Mouse (Mus musculus) forebrain, embryonic 11.5 days (tissue): ENCODE data around the gene Cdkn2aipnl. TPM values are rescaled to one million over a fixed set of nuclear protein-coding genes. Genes with fewer than 3 reads are reported as not detected.

Experiments
- ATAC-seq: fragments of 200-750 bp; cut with Nextera tagmentation; replicated peaks from 2 replicates; pipeline ENCODE4 v1.8.0; 2017; ENCODE audit warnings: moderate TSS enrichment; ENCODE audit not compliant: low FRiP score
- DNase-seq: peaks from one replicate; pipeline ENCODE4 v3.0.0-alpha.2; 2017; ENCODE audit warnings: low spot score
- H3K27ac ChIP-seq: fragments of 300-500 bp; sonication (generic); 2 replicates; pipeline ENCODE4 v1.5.1; 2014; ENCODE audit warnings: low read depth, low read length
- H3K27me3 ChIP-seq: fragments of 300-500 bp; sonication (generic); 2 replicates; pipeline ENCODE4 v1.6.1; 2014; ENCODE audit warnings: mild to moderate bottlenecking, low read length, mixed read lengths; ENCODE audit not compliant: control insufficient read depth, insufficient read depth
- H3K36me3 ChIP-seq: fragments of 300-500 bp; sonication (generic); 2 replicates; pipeline ENCODE4 v1.6.1; 2014; ENCODE audit warnings: mild to moderate bottlenecking, low read length, moderate library complexity, mixed read lengths; ENCODE audit not compliant: control insufficient read depth, insufficient read depth
- H3K4me1 ChIP-seq: fragments of 300-500 bp; sonication (generic); replicated peaks from 2 replicates; pipeline ENCODE4 v1.6.1; 2014; ENCODE audit warnings: low read length, mixed read lengths; ENCODE audit not compliant: control insufficient read depth, insufficient read depth
- H3K4me2 ChIP-seq: fragments of 300-500 bp; sonication (generic); 2 replicates; pipeline ENCODE4 v1.6.1; 2014; ENCODE audit warnings: low read depth, mild to moderate bottlenecking, low read length, moderate library complexity, mixed read lengths; ENCODE audit not compliant: severe bottlenecking
- H3K4me3 ChIP-seq: fragments of 300-500 bp; sonication (generic); 2 replicates; pipeline ENCODE4 v1.5.1; 2014; ENCODE audit warnings: low read depth, low read length
- H3K9ac ChIP-seq: fragments of 300-500 bp; sonication (generic); 2 replicates; pipeline ENCODE4 v1.6.1; 2014; ENCODE audit warnings: low read length
- H3K9me3 ChIP-seq: fragments of 300-500 bp; sonication (generic); 2 replicates; pipeline ENCODE4 v1.6.1; 2016; ENCODE audit warnings: low read length, mixed read lengths; ENCODE audit not compliant: control insufficient read depth
- WGBS: fragments of 180-500 bp; shearing (Covaris S2); extraction: QIAGEN DNeasy Blood & Tissue Kit; methylation state at CpG from one replicate; pipeline ENCODE4 v1.1.7; 2014; 5-methylcytosine and 5-hydroxymethylcytosine counted together
- polyA plus RNA-seq: library from polyadenylated mRNA; unstranded; fragments of >200 nt; fragmentation: Nextera tagmentation; extraction: Ambion mirVana; gene quantifications from 2 replicates; pipeline ENCODE4 v1.2.1, GENCODE M21; 2014

The Cdkn2aipnl gene
- polyA plus RNA-seq, 1 experiment from 2014 or later = 130 TPM

DNA sequence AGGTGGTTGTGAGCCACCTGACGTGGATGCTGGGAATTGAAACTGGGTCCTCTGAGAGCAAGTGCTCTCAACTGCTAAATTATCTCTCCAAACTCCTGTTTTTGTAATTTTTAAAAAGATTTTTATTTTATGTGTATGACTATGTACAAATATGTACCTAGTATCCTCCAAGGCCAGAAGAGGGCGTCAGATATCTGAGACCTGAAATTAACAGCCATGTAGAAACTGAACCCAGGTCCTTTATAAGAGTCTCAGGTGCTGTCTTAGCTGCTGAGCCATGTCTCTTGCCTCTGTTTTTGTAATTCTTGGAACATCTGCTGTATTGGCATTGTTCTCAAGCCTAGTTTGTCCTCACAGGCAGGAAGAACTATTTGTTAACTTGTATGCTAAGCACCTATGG, 2.0 kb downstream of the Cdkn2aipnl start:
- Histone ChIP-seq H3K9ac (no peak overlapping the region), H3K27ac (no peak overlapping the region), H3K36me3 (peaks cover 14% of the 10 kb centered on the region), H3K4me3 (no peak overlapping the region), H3K4me1 (0 out of 2 replicates have a peak, but pooled peaks cover 4% of the 10 kb centered on the region), H3K9me3 (no peaks in the 10 kb centered on the region), H3K4me2 (no peak overlapping the region), H3K27me3 (no peaks in the 10 kb centered on the region)
- 84% methylated on average over 2 of the region's 2 CpGs for WGBS
- DNase-seq (no peak), ATAC-seq (no peak)

GRCm38 (mm10) chr11:51971644-51972043, 4.2 kb downstream of the Cdkn2aipnl start:
- Histone ChIP-seq H3K9ac (no peak overlapping the region), H3K27me3 (no peaks in the 10 kb centered on the region), H3K27ac (no peak overlapping the region), H3K36me3 (peaks cover 14% of the 10 kb centered on the region), H3K4me2 (no peak overlapping the region), H3K4me1 (0 out of 2 replicates have a peak, but pooled peaks cover 4% of the 10 kb centered on the region), H3K9me3 (no peaks in the 10 kb centered on the region), H3K4me3 (no peak overlapping the region)
- WGBS = 94% methylated on average over 6 of the region's 6 CpGs
- DNase-seq = no peak
- ATAC-seq = no peak

DNA sequence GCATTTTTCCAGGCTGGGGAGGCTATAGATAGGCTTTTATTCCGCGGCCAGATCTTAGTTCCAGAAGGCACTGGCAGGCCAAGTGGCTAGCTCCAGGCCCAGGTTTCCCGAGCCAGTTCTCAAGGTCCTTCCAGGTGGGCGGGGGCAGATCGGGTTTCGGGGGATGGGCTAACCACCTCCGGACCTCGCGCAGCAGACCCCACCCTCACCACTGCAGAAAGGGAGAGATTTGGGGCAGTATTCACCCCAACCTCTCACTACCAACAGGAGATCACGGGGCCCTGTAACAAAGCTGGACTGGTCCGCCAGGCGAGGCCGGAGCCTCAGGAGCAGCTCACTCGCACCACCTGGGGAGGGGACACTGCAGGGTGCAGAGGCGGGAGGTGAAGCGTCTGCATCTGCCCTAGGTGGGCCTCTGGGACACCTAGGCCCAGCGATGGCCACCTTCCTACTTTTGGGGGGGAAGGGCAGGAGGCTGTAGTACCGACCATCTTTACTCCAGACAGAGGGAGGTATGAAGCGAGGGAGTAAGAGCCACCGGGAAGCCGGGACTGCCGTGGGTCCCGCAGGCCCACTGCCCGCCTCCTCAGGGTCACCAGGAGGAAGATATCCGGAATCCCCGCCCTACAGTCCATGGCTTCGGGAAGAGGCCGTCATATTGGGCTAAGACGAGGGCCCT, 32.3 kb downstream of the Cdkn2aipnl start:
- Histone ChIP-seq H3K4me2 (peak overlapping the region; percentile 89), H3K27ac (peak overlapping the region; percentile 92), H3K9ac (peak overlapping the region; percentile 96), H3K27me3 (no peaks in the 10 kb centered on the region), H3K4me3 (peak overlapping the region; percentile 90), H3K9me3 (no peaks in the 10 kb centered on the region), H3K4me1 (peaks cover 8% of the 10 kb centered on the region; the same call in 1 of the 2 replicates), H3K36me3 (peaks cover 3% of the 10 kb centered on the region; the same call in 1 of the 2 replicates)
- DNase-seq = peak; percentile 78
- WGBS = under 1% methylated on average over 29 of the region's 29 CpGs
- ATAC-seq = peak; percentile 14; the same call in 1 of the 2 replicates

DNA sequence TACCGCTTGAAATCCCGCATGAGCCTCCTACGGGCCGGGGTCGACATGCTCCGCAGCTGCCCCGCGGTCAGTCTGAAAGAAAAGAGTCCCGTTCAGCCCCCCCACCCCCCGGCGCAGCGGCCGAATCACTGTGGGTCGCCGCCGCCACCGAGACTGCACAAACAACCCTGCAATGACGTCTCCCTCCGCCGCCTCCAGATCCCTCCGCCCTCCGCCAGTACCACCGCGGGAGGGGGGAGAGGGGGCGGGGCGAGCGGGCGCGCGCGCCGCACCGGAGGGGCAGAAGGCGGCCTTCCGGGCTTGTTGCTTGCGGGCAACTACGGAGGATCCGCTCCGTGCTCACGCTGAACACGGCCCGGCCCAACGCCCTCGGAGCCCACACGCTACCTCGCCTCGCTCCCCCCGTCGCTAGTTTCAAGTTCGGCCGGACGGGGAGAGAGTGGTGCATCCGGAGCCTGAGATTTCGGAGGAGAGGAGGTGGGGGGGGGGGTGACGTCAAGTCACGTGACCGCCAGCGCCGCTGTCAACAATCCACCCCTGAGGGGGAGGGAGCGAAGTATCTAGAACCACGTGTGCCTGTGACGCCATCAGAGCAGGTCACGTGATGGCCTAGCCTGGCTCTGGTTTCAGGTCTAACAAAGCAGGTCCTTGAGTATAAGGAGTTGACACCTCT, 33.0 kb downstream of the Cdkn2aipnl start, which contains the start of gene Ube2b:
TSS of gene Ube2b (minus strand) at position 473 of the 673 bp plus-strand sequence.
- H3K9me3 ChIP-seq = no peaks in the 10 kb centered on the region
- peak; percentile 98 for DNase-seq
- H3K4me2 ChIP-seq = peak within 1 kb of the TSS; percentile 89
- WGBS = under 1% methylated on average over 52 of the region's 63 CpGs
- H3K27me3 ChIP-seq = no peaks in the 10 kb centered on the region
- peak within 1 kb of the TSS; percentile 96 for H3K9ac ChIP-seq
- H3K4me3 ChIP-seq = peak within 1 kb of the TSS; percentile 90
- ATAC-seq = peak; percentile 78
- H3K27ac ChIP-seq = peak within 1 kb of the TSS; percentile 92
- no peaks in the 10 kb centered on the region; the same call in 1 of the 2 replicates for H3K36me3 ChIP-seq
- peaks cover 8% of the 10 kb centered on the region; the same call in 1 of the 2 replicates for H3K4me1 ChIP-seq

DNA sequence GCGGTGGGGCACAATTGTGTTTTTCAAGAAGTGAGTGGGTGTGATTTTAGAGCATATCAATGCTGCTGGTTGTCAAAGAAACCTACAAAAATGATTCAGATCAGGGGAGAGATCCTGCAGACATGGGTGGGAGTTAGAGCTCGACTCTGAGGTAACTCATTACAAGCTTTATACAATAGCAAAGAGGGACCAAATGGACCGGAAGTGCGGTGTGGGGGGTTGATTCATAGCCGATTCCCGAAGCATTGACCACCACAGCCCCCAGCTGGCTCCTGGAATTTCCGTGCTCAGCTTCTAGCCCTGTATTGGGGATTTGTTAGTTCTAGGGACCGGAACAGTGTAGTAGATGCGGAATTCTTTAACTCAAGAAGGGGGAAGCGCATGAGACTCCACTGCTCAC, 33.9 kb downstream of the Cdkn2aipnl start:
- Histone ChIP-seq H3K27ac (no peak overlapping the region), H3K36me3 (no peaks in the 10 kb centered on the region; the same call in 1 of the 2 replicates), H3K4me3 (no peak overlapping the region), H3K27me3 (no peaks in the 10 kb centered on the region), H3K9me3 (no peaks in the 10 kb centered on the region), H3K4me2 (peak overlapping the region; percentile 41; the same call in 1 of the 2 replicates), H3K9ac (0 out of 2 replicates have a peak overlapping the region, but pooled peaks have one; percentile 35), H3K4me1 (peaks cover 10% of the 10 kb centered on the region; the same call in 1 of the 2 replicates)
- DNase-seq = no peak
- no peak for ATAC-seq
- WGBS = 60% methylated on average over 10 of the region's 10 CpGs

DNA sequence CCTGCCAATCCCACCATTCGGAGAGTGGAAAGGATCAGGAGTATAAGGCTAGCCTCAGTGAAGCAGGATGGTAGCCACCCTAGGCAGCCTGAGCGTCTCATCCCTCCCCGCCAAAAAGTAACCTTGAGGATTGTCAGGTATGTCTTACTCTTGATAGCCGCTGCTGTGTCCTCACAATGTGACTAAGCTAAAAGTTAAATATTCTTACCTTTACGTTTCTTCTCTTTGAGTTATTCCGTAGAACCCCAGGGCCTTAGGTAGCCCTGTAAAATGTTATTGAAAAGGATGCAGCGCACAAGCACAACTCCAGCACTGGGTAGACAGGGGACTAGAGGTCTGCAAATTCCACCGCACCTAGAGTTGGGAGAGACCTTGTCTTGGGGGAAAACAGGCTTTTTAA, 34.4 kb downstream of the Cdkn2aipnl start:
- no peak for ATAC-seq
- peaks cover 10% of the 10 kb centered on the region; the same call in 1 of the 2 replicates for H3K4me1 ChIP-seq
- no peaks in the 10 kb centered on the region for H3K9me3 ChIP-seq
- H3K36me3 ChIP-seq = no peaks in the 10 kb centered on the region; the same call in 1 of the 2 replicates
- WGBS = 91% methylated on average over 8 of the region's 8 CpGs
- no peak overlapping the region for H3K4me2 ChIP-seq
- H3K27ac ChIP-seq = no peak overlapping the region
- no peaks in the 10 kb centered on the region for H3K27me3 ChIP-seq
- DNase-seq = no peak
- no peak overlapping the region for H3K4me3 ChIP-seq
- no peak overlapping the region for H3K9ac ChIP-seq

DNA sequence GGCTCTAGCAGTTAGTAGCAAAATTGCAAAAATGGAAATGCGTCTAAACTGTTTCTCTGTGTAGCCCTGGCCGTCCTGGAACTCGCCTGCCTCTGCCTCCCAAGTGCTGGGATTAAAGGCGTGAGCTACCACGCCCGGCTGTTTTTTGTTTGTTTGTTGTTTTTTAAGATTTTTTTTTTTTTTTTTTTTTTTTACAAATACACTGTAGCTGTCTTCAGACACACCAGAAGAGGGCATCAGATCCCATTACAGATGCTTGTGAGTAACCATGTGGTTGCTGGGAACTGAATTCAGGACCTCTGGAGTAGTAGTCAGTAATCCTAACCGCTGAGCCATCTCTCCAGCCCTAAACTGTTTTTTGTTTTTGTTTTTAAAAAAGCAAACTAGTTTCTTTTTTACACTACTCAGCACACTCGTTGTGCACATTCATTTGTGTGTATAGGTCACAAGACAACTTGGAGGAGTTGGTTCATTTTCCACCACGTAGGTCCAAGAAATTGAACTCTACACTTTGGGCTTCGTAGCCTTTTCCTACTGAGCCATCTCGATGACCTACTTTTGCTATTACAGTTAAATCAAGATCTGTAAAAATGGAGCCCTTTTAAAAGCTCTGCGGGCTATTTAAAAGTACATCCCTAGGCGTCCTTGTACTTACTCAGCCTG, 35.5 kb downstream of the Cdkn2aipnl start:
- H3K27ac ChIP-seq = peak overlapping the region; percentile 73; the same call in 1 of the 2 replicates
- H3K4me3 ChIP-seq = peak overlapping the region; percentile 74
- DNase-seq (no peak), ATAC-seq (no peak)
- H3K36me3 ChIP-seq = no peaks in the 10 kb centered on the region
- H3K27me3 ChIP-seq = no peaks in the 10 kb centered on the region
- no peaks in the 10 kb centered on the region for H3K9me3 ChIP-seq
- H3K4me2 ChIP-seq = peak overlapping the region; percentile 57
- peaks cover 10% of the 10 kb centered on the region; the same call in 1 of the 2 replicates for H3K4me1 ChIP-seq
- WGBS = 83% methylated on average over 13 of the region's 13 CpGs
- peak overlapping the region; percentile 77; the same call in 1 of the 2 replicates for H3K9ac ChIP-seq

- Histone ChIP-seq H3K4me1 (peaks cover 9% of the 10 kb centered on the region; the same call in 1 of the 2 replicates), H3K4me3 (peak overlapping the region; percentile 74), H3K36me3 (no peaks in the 10 kb centered on the region), H3K9me3 (no peaks in the 10 kb centered on the region), H3K4me2 (peak overlapping the region; percentile 57), H3K27ac (peak overlapping the region; percentile 73; the same call in 1 of the 2 replicates), H3K9ac (peak overlapping the region; percentile 77), H3K27me3 (no peaks in the 10 kb centered on the region)
- ATAC-seq = no peak
- 23% methylated on average over 4 of the region's 4 CpGs for WGBS
- no peak for DNase-seq
Measured at GRCm38 (mm10) chr11:52003505-52003771, 36.0 kb downstream of the Cdkn2aipnl start.
